Mouse (Mus musculus): Measurements from ENCODE around the gene 4921539E11Rik. TPM values are rescaled to one million over a fixed set of nuclear protein-coding genes. Genes with fewer than 3 reads are reported as not detected.

The 4921539E11Rik gene
- polyA plus RNA-seq, 1 experiment from 2014 or later: not detected

GRCm38 (mm10) chr4:103199086-103199485 lies 91.6 kb downstream of the 4921539E11Rik start:
- H3K9ac ChIP-seq (ENCODE audit: low read length): no peak overlapping the region
- 45% methylated on average over 4 of the region's 4 CpGs for WGBS
- H3K9me3 ChIP-seq (ENCODE audit: control insufficient read depth, low read length): no peaks in the 10 kb centered on the region
- H3K27me3 ChIP-seq (ENCODE audit: control insufficient read depth, insufficient read depth, low read length): no peaks in the 10 kb centered on the region
- no peak overlapping the region for H3K27ac ChIP-seq (replicated peaks; ENCODE audit: low read depth, low read length)
- DNase-seq (ENCODE audit: low spot score): no peak
- no peak overlapping the region for H3K4me2 ChIP-seq (ENCODE audit: low read depth, severe bottlenecking)
- no peaks in the 10 kb centered on the region; the same call in 1 of the 2 replicates for H3K36me3 ChIP-seq (ENCODE audit: control insufficient read depth, insufficient read depth, low read length)
- no peak for ATAC-seq (ENCODE audit: insufficient number of reproducible peaks, low FRiP score, low TSS enrichment, low read depth)
- no peak overlapping the region for H3K4me3 ChIP-seq (ENCODE audit: low read depth, low read length)
- no peaks in the 10 kb centered on the region for H3K4me1 ChIP-seq (ENCODE audit: control insufficient read depth, insufficient read depth, low read length)

- Histone ChIP-seq H3K9ac (ENCODE audit: low read length) (no peak overlapping the region), H3K27me3 (ENCODE audit: control insufficient read depth, insufficient read depth, low read length) (no peaks in the 10 kb centered on the region), H3K36me3 (ENCODE audit: control insufficient read depth, insufficient read depth, low read length) (no peaks in the 10 kb centered on the region; the same call in 1 of the 2 replicates), H3K9me3 (ENCODE audit: control insufficient read depth, low read length) (no peaks in the 10 kb centered on the region), H3K4me2 (ENCODE audit: low read depth, severe bottlenecking) (no peak overlapping the region), H3K4me3 (ENCODE audit: low read depth, low read length) (no peak overlapping the region), H3K4me1 (ENCODE audit: control insufficient read depth, insufficient read depth, low read length) (no peaks in the 10 kb centered on the region), H3K27ac (replicated peaks; ENCODE audit: low read depth, low read length) (no peak overlapping the region)
- DNase-seq (ENCODE audit: low spot score) (no peak), ATAC-seq (ENCODE audit: insufficient number of reproducible peaks, low FRiP score, low TSS enrichment, low read depth) (no peak)
- 91% methylated on average over 8 of the region's 8 CpGs for WGBS
Observed at GRCm38 (mm10) chr4:103197401-103197800, 93.3 kb downstream of the 4921539E11Rik start.

- H3K9me3 ChIP-seq (ENCODE audit: control insufficient read depth, low read length): no peaks in the 10 kb centered on the region
- no peak overlapping the region for H3K27ac ChIP-seq (replicated peaks; ENCODE audit: low read depth, low read length)
- 84% methylated on average over 2 of the region's 2 CpGs for WGBS
- no peak for ATAC-seq (ENCODE audit: insufficient number of reproducible peaks, low FRiP score, low TSS enrichment, low read depth)
- H3K4me2 ChIP-seq (ENCODE audit: low read depth, severe bottlenecking): no peak overlapping the region
- no peak for DNase-seq (ENCODE audit: low spot score)
- H3K9ac ChIP-seq (ENCODE audit: low read length): no peak overlapping the region
- H3K4me1 ChIP-seq (ENCODE audit: control insufficient read depth, insufficient read depth, low read length): no peaks in the 10 kb centered on the region
- H3K4me3 ChIP-seq (ENCODE audit: low read depth, low read length): no peak overlapping the region
- no peaks in the 10 kb centered on the region for H3K27me3 ChIP-seq (ENCODE audit: control insufficient read depth, insufficient read depth, low read length)
- peaks cover 4% of the 10 kb centered on the region; the same call in 1 of the 2 replicates for H3K36me3 ChIP-seq (ENCODE audit: control insufficient read depth, insufficient read depth, low read length)
Observed at GRCm38 (mm10) chr4:103192421-103192820, 98.2 kb downstream of the 4921539E11Rik start.

- H3K36me3 ChIP-seq (ENCODE audit: control insufficient read depth, insufficient read depth, low read length): peaks cover 6% of the 10 kb centered on the region
- H3K27me3 ChIP-seq (ENCODE audit: control insufficient read depth, insufficient read depth, low read length): no peaks in the 10 kb centered on the region
- H3K27ac ChIP-seq (replicated peaks; ENCODE audit: low read depth, low read length): no peak overlapping the region
- no peaks in the 10 kb centered on the region for H3K4me1 ChIP-seq (ENCODE audit: control insufficient read depth, insufficient read depth, low read length)
- no peak overlapping the region for H3K4me2 ChIP-seq (ENCODE audit: low read depth, severe bottlenecking)
- H3K9ac ChIP-seq (ENCODE audit: low read length): no peak overlapping the region
- H3K9me3 ChIP-seq (ENCODE audit: control insufficient read depth, low read length): no peaks in the 10 kb centered on the region
- ATAC-seq (ENCODE audit: insufficient number of reproducible peaks, low FRiP score, low TSS enrichment, low read depth) (no peak), DNase-seq (ENCODE audit: low spot score) (no peak)
- 81% methylated on average over 8 of the region's 8 CpGs for WGBS
- no peak overlapping the region for H3K4me3 ChIP-seq (ENCODE audit: low read depth, low read length)
Observed at GRCm38 (mm10) chr4:103188786-103189640, 101.7 kb downstream of the 4921539E11Rik start.

Other genes starting within 250 kb of the 4921539E11Rik start
- 43.0 and 46.3 TPM in 2 replicates for gene Mier1, start 176.5 kb downstream of the 4921539E11Rik start, polyA plus RNA-seq (2014; fragmentation: Nextera tagmentation; extraction: Ambion mirVana)
- gene Wdr78, start 176.3 kb downstream of the 4921539E11Rik start, polyA plus RNA-seq (2014; fragmentation: Nextera tagmentation; extraction: Ambion mirVana): 4.0 and 4.7 TPM in 2 replicates
- 11.3 and 11.6 TPM in 2 replicates for gene Slc35d1, start 75.7 kb downstream of the 4921539E11Rik start, polyA plus RNA-seq (2014; fragmentation: Nextera tagmentation; extraction: Ambion mirVana)
- gene Oma1, start 22.9 kb upstream of the 4921539E11Rik start, polyA plus RNA-seq (2014; fragmentation: Nextera tagmentation; extraction: Ambion mirVana): 16.9 and 17.9 TPM in 2 replicates